Mouse (Mus musculus) Patski (cell line): ENCODE data around the gene Rps19. TPM values are rescaled to one million over a fixed set of nuclear protein-coding genes. Genes with fewer than 3 reads are reported as not detected.
"Not testable (repeated sequence)": the region's sequence is repeated elsewhere in the genome, so short reads cannot be mapped to it uniquely, and the experiment has no call there.

Experiments used
- ATAC-seq: fragments of 100-300 bp; one replicate; pipeline ENCODE4 v1.8.0; 2021
- CTCF ChIA-PET: fragments of 350-600 bp; sonication (Branson Sonifier 250); formaldehyde crosslinking; loops from one replicate; lab custom pipeline; 2022; ENCODE audit warnings: inconsistent platforms; lab: Charles Lee
- POLR2A ChIA-PET: fragments of 350-600 bp; sonication (Branson Sonifier 250); formaldehyde crosslinking; loops from one replicate; lab custom pipeline; 2022; ENCODE audit warnings: antibody characterized with exemption, inconsistent platforms; lab: Charles Lee
- DNase-seq: peaks from one replicate; pipeline ENCODE4 v3.0.0-alpha.2; 2011; ENCODE audit warnings: low read depth, low spot score
- H3K27me3 ChIP-seq: fragments of 371-371 bp; one replicate; pipeline ENCODE4 v1.5.1; 2021
- CTCF ChIP-seq: fragments of 100-300 bp; IDR thresholded peaks from one replicate; pipeline ENCODE4 v1.5.1; 2021
- in situ Hi-C: fragments of 300-500 bp; cut with MboI; formaldehyde crosslinking; loops from 3 replicates; pipeline ENCODE4 v1.11.1; 2018; ENCODE audit warnings: low pct_unique_long_range_greater_than_20kb, mixed read lengths
- polyA plus RNA-seq: library from polyadenylated mRNA; unstranded; gene quantifications from one replicate; pipeline ENCODE4 v1.2.3, GENCODE M21; 2021

Rps19 gene
- 393 TPM for polyA plus RNA-seq

DNA sequence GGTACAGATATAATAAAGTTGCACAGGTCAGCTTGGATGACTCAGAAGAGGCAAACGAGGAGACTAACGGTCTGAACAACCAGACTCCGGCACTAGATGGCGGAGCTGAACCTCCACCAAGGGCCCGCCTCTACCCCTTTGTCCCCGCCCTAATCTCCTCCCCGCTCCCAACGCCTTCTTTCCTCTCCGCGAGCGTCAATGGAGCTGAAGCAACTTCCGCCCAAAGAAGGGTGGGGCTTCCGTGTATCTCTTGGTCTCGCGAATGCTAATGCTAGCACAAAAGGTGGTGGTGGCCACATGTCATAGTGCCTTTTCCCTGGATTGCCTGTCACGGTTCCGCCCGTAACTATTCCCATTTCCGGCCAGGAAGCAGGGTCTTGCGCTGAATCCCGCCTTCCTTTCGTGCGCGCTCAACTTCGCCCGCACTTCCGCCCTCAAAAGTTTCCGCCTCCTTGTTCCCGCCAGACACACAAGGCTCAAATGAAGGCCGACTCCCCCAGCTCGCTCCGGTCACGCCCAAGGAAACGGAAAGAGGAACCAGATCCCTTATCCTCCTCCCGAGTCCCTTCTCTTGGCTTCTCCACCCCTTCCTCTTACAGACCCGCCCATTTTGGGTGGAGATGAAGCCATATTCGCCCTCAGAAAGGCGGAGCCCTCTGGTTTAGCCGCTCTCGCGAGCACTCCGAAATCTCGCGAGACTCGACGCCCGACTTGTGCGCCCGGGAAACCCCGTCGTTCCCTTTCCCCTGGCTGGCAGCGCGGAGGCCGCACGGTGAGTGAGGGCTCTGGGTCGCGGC lies at the start of gene Rps19:
TSS of gene Rps19 (plus strand) at position 476 of the 797 bp plus-strand sequence.
- ChIA-PET CTCF (interaction anchor here (2.1 kb wide), 1 partner anchor 20 kb away, joined by 6 read pairs; no protein-coding TSS in a partner anchor), POLR2A (interaction anchor here (1.1 to 1.2 kb wide), 2 partner anchors 19 to 88 kb away, joined by 3 to 4 read pairs; partner anchors contain the start of gene Rabac1)
- ATAC-seq: peak; percentile 91
- no peaks in the 10 kb centered on the region for H3K27me3 ChIP-seq
- peak; percentile 99 for DNase-seq
- no peak for TF ChIP-seq CTCF
- in situ Hi-C loops: loop anchor here (5.0 kb wide), 1 partner anchor 88 kb away; the partner anchor contains the start of gene Rabac1

DNA sequence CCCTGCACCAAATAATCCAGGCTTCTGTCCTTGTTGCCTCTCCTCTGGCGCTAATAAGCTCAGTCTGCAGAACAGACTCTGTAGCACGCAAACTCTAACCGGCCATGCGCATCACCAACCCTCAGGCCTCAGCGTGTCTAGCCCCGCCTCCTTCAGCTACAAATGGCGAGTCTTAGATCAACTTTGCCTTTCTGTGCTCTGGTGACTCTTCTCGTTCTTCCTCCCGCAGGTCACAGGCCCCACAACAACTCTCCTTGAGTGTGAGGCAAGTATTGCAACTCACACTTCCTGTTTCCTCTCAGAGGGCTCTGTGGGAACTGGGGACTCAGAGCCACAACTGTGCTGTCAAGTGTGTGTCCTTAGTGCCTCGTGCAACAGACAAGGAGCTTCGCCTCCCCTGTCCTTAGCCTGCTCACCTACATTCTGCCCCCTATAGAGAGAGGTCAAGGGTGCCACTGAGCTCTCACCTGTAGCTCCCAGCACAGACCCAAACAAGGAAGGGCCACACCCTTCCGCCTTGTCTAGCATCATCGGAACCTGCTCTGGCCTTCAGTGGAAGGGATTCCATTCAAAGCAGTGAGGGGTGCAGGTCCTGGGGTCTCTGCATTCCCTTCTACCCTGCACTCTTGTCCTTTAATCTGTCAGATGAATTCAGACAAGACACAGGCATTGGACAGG lies 45.3 kb upstream of the Rps19 start:
- in situ Hi-C loops, POLR2A ChIA-PET, DNase-seq, H3K27me3 ChIP-seq, CTCF ChIA-PET, ATAC-seq: not testable (repeated sequence)

DNA sequence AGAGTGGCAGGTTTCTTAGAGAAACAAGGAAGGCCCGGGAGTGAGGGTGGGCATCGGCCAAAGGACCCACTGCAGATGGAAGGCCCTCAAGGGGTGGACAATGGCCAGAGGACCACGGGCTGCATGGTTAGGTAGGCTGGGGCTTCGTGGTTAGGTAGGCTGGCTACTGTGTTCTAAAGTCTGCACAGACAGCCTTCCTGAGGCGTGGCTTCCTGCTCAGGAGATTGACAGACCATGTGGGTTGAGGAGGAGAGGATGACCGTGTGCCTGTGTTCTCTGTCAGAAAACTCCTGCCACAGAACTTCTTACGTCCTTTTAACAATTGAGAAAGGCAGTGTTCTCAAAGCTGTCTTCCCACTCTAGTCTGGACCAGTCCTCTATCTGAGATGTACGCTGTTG lies 44.8 kb upstream of the Rps19 start:
- DNase-seq (no peak), ATAC-seq (no peak)
- in situ Hi-C loops: no loop called here
- no peak for TF ChIP-seq CTCF
- H3K27me3 ChIP-seq: peaks cover 6% of the 10 kb centered on the region
- ChIA-PET CTCF (no interaction called here), POLR2A (no interaction called here)

DNA sequence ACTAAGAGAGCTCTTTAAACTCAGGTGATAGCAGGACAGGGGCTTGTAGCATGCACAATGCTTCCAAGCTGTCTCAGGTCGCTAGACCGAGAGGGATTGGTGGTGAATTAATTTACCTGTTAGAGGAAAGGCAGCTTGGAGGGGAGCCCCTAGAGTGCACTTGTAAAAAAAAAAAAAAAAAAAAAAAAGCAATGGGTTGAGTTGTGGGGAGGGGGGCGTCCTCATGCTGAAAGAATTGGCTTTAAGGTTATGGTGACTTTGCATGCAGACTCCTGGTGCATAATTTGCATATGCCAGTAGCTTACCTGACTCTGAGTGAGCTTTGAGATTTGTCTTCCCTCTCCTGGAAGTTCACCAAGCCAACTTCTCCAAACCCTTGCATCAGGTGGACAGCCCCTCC lies 43.8 kb upstream of the Rps19 start:
- H3K27me3 ChIP-seq: peaks cover 6% of the 10 kb centered on the region
- in situ Hi-C loops: no loop called here
- ChIA-PET CTCF (no interaction called here), POLR2A (interaction anchor here (0.7 kb wide), 1 partner anchor 268 kb away, joined by 4 read pairs; no protein-coding TSS in a partner anchor)
- TF ChIP-seq CTCF: no peak
- DNase-seq (no peak), ATAC-seq (no peak)

DNA sequence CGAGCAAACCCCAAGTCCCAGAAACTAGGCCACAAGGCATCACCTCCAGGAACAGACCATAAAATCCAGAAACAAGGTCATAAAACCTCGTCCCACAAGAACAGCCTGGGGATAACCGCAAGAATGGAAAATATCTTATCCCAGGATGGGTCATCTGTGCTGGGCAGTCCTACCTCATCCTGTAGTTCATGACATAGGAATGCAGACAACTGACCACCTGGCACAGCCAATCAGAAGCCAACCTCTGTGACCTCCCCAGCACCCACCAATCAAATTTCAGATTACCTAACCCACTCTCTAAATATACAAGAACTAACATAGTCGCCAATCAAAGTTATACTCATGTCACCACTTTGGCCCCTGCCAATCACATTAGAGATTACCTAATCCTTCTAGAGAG lies 43.2 kb upstream of the Rps19 start:
- ChIA-PET CTCF (no interaction called here), POLR2A (no interaction called here)
- H3K27me3 ChIP-seq: peaks cover 6% of the 10 kb centered on the region
- TF ChIP-seq CTCF: no peak
- in situ Hi-C loops: no loop called here
- peak; percentile 59 for ATAC-seq
- DNase-seq: peak; percentile 33

DNA sequence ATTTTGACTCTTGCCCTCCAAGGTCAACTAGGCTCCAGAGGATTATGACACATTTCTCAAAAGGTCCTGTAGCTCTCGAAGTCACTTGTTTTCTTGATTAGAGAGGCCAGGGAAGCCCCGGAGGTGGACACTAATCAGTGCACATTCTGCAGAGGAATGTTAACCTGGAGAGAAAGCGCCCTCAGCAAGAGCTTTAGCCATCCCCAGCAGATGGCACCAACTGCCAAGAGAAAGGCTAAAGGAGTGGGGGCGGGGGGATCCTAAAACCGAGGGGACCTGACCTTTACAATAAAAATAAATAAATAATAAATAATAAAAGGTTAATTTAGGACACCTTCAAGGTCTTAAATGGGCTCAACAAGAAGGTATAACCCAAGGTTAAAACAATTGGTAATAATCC lies 40.0 kb upstream of the Rps19 start:
- H3K27me3 ChIP-seq: peaks cover 6% of the 10 kb centered on the region
- ATAC-seq (no peak), DNase-seq (no peak)
- in situ Hi-C loops: no loop called here
- ChIA-PET CTCF (interaction anchor here (0.8 to 2.0 kb wide), 6 partner anchors 26 to 106 kb away, joined by 3 to 9 read pairs (median 4); no protein-coding TSS in a partner anchor), POLR2A (interaction anchor here (0.9 kb wide), 1 partner anchor 60 kb away, joined by 3 read pairs; no protein-coding TSS in a partner anchor)
- TF ChIP-seq CTCF: peak; percentile 41

DNA sequence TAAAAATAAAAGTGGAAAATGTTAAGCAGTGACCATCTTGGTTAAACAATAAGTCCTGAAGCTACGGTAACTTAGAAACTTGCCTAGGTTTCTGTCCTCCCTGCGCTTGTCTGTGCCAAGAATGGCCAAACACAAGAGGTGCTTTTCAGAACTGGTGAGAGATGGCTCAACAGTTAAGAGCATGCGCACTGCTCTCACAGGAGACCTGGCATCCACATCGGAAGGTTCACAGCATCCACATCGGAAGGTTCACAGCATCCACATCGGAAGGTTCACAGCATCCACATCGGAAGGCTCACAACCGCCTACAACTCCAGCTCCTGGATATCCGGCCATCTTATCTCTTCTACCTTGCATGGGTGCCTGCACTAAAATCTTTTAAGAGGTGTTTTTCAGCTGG lies 39.0 kb upstream of the Rps19 start:
- peaks cover 6% of the 10 kb centered on the region for H3K27me3 ChIP-seq
- POLR2A ChIA-PET: no interaction called here
- DNase-seq: no peak
- CTCF ChIA-PET: no interaction called here
- TF ChIP-seq CTCF: no peak
- in situ Hi-C loops: no loop called here
- ATAC-seq: no peak

DNA sequence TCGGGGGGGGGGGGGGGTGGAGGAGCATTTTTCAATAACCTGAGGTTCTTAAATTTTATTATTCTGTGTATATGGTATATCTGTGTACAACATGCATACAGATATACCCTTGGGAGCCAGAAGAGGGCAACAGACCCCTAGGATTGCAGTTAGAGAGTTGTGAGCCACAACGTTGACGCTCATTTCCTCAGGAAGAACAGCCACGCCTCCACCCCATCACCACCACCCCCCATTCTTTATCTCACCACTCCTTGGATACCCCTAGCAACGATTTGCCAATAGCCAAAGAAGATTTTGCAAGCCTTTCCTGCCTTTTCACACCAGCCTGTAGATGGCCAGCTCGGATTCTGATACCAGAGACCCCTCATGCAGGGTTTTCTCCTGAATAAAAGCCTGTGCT lies 38.5 kb upstream of the Rps19 start:
- ChIA-PET POLR2A (no interaction called here), CTCF (no interaction called here)
- DNase-seq (no peak), ATAC-seq (no peak)
- peaks cover 6% of the 10 kb centered on the region for H3K27me3 ChIP-seq
- in situ Hi-C loops: no loop called here
- TF ChIP-seq CTCF: peak; percentile 18

DNA sequence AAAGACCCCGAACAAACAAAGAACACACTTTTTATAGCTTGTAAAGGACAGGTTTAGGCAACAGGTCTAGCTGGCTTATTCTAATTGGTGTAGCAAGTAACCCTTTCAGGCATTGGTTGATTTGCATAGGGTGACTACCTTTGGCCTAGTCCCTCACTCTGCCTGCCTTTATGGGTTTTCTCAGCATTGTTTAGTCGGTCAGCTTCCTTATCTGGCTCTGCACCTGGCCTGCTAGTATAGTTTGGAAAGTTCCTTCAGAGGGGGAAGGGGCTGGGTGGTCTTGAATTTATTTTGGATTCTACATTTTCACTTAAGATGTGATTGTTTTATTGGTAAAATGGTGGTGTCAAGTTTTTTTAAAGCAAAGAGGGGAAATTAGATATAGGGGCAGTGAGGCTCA lies 37.6 kb upstream of the Rps19 start:
- POLR2A ChIA-PET, H3K27me3 ChIP-seq, ATAC-seq, DNase-seq, in situ Hi-C loops: not testable (repeated sequence)
- CTCF ChIA-PET: interaction anchor here (1.0 kb wide), 1 partner anchor 35 kb away, joined by 3 read pairs; no protein-coding TSS in a partner anchor

DNA sequence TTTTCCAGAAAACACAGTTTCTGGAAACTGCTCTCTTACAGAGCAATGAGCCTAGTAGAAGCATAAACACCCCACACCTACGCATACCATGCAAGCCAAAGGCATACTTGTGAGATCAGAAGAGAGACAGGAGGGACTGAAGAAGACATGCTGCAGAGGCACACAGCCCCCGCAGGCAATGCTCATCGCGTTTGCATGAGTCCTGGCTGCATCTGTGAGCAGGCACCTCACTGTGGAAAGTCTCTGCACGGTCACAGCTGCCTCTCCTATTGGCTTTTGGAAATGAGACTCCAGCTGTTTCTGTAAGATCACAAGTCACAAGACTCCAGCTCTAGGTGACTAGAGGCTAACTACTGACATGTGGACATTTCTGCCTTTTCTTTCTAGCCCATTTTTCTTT lies 34.0 kb upstream of the Rps19 start:
- ATAC-seq (peak; percentile 65), DNase-seq (no peak)
- no peaks in the 10 kb centered on the region for H3K27me3 ChIP-seq
- TF ChIP-seq CTCF: no peak
- CTCF ChIA-PET: no interaction called here
- POLR2A ChIA-PET: no interaction called here
- in situ Hi-C loops: no loop called here

DNA sequence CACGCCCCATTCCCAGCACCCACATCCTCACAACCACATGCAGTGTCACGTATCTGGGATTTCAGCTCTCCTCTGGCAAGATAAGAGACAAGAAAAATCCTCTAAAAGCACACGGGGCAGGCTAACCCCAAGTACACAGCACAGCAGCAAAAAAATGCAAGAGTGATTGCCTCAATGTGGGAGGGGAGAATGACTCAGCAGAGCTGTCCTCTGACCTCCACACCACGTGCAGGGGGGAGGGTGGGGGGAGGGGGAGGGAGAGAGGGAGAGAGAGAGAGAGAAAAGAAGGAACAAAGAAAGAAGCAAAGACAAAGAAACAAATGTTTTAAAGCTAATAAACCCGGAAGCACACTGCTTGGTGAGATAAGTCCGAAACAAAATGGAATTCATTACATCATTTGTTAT lies 33.3 kb upstream of the Rps19 start:
- in situ Hi-C loops: no loop called here
- CTCF ChIA-PET: interaction anchor here (1.0 kb wide), 1 partner anchor 22 kb away, joined by 3 read pairs; no protein-coding TSS in a partner anchor
- TF ChIP-seq CTCF: no peak
- DNase-seq: no peak
- POLR2A ChIA-PET: interaction anchor here (0.6 to 1.3 kb wide), 2 partner anchors 18 to 37 kb away, joined by 5 to 6 read pairs; partner anchors contain the start of gene Lypd4
- ATAC-seq: no peak
- no peaks in the 10 kb centered on the region for H3K27me3 ChIP-seq
